Mouse (Mus musculus) adrenal gland, postnatal 14 days (tissue): ENCODE measurements around the gene Sema4g. TPM values are rescaled to one million over a fixed set of nuclear protein-coding genes. Genes with fewer than 3 reads are reported as not detected.
"Not testable (repeated sequence)": the region's sequence is repeated elsewhere in the genome, so short reads cannot be mapped to it uniquely, and the experiment has no call there.

ENCODE experiments used
- DNase-seq: peaks from one replicate; pipeline ENCODE4 v3.0.0; 2021; ENCODE audit warnings: mixed read lengths
- total RNA-seq: library from RNA; stranded (reverse); gene quantifications from 2 replicates; pipeline ENCODE4 v1.2.3, GENCODE M21; 2021

The Sema4g gene
- total RNA-seq, 1 experiment from 2014 or later, result 29.7 TPM

- DNase-seq, result no peak
Observed at GRCm38 (mm10) chr19:45024775-45025174, 35.9 kb downstream of the Sema4g start.

- no peak for DNase-seq
Observed at GRCm38 (mm10) chr19:45025937-45026568, 37.2 kb downstream of the Sema4g start.

GRCm38 (mm10) chr19:45026958-45027670 lies 38.2 kb downstream of the Sema4g start:
- DNase-seq, result peak; percentile 37

- no peak for DNase-seq
Observed at GRCm38 (mm10) chr19:45027848-45028247, 38.9 kb downstream of the Sema4g start.

- peak; percentile 25 for DNase-seq
Observed at GRCm38 (mm10) chr19:45028746-45029145, 39.8 kb downstream of the Sema4g start.

- DNase-seq, result peak; percentile 27
Observed at GRCm38 (mm10) chr19:45029571-45029970, 40.7 kb downstream of the Sema4g start.

GRCm38 (mm10) chr19:45030111-45030510 lies 41.2 kb downstream of the Sema4g start:
- DNase-seq, result peak; percentile 83

GRCm38 (mm10) chr19:45030746-45031693 lies 42.1 kb downstream of the Sema4g start:
- peak; percentile 91 for DNase-seq

GRCm38 (mm10) chr19:45031780-45032179 lies 42.9 kb downstream of the Sema4g start:
- peak; percentile 85 for DNase-seq

GRCm38 (mm10) chr19:45032570-45033332 lies 43.9 kb downstream of the Sema4g start:
- DNase-seq, result peak; percentile 25

GRCm38 (mm10) chr19:45036867-45037266 lies 48.0 kb downstream of the Sema4g start:
- peak; percentile 89 for DNase-seq

GRCm38 (mm10) chr19:45038198-45038597 lies 49.3 kb downstream of the Sema4g start:
- DNase-seq, result not testable (repeated sequence)

GRCm38 (mm10) chr19:45040214-45040613 lies 51.3 kb downstream of the Sema4g start:
- no peak for DNase-seq

GRCm38 (mm10) chr19:45044389-45044927 lies 55.6 kb downstream of the Sema4g start:
- no peak for DNase-seq

- no peak for DNase-seq
Observed at GRCm38 (mm10) chr19:45045236-45045635, 56.3 kb downstream of the Sema4g start.

GRCm38 (mm10) chr19:45045651-45046050 lies 56.8 kb downstream of the Sema4g start, which contains the start of gene Pdzd7:
TSS of gene Pdzd7 (minus strand) at chr19:45045717.
- DNase-seq, result no peak

GRCm38 (mm10) chr19:45046523-45047321 lies 57.8 kb downstream of the Sema4g start:
- peak; percentile 89 for DNase-seq

GRCm38 (mm10) chr19:45047417-45047934 lies 58.6 kb downstream of the Sema4g start, which contains the start of gene Sfxn3:
TSS of gene Sfxn3 (plus strand) at chr19:45047503.
- DNase-seq, result peak; percentile 98

- DNase-seq, result peak; percentile 59
Observed at GRCm38 (mm10) chr19:45047935-45048643, 59.2 kb downstream of the Sema4g start.
